Mouse (Mus musculus) brown adipose tissue, adult 24 weeks (tissue): ENCODE data around the gene Xaf1. TPM values are rescaled to one million over a fixed set of nuclear protein-coding genes. Genes with fewer than 3 reads are reported as not detected.

ENCODE experiments used
- H3K27ac ChIP-seq: fragments of 200-500 bp; replicated peaks from 2 replicates; pipeline ENCODE4 v1.5.1; 2012; ENCODE audit warnings: low read depth, mild to moderate bottlenecking, low read length
- H3K4me1 ChIP-seq: fragments of 200-500 bp; 2 replicates; pipeline ENCODE4 v1.6.1; 2012; ENCODE audit warnings: low read length, mixed read lengths; ENCODE audit not compliant: control insufficient read depth, insufficient read depth, insufficient read length
- H3K4me3 ChIP-seq: fragments of 200-500 bp; 2 replicates; pipeline ENCODE4 v1.5.1; 2012; ENCODE audit warnings: low read depth, mild to moderate bottlenecking, low read length, moderate library complexity; ENCODE audit not compliant: insufficient read depth
- polyA plus RNA-seq: library from polyadenylated mRNA; stranded (reverse); fragments of >200 nt; gene quantifications from 2 replicates; pipeline ENCODE4 v1.2.4, GENCODE M21; 2012; ENCODE audit not compliant: missing spikeins, insufficient read depth, insufficient read length

The Xaf1 gene
- polyA plus RNA-seq, result 12.7 and 17.7 TPM in 2 replicates

DNA sequence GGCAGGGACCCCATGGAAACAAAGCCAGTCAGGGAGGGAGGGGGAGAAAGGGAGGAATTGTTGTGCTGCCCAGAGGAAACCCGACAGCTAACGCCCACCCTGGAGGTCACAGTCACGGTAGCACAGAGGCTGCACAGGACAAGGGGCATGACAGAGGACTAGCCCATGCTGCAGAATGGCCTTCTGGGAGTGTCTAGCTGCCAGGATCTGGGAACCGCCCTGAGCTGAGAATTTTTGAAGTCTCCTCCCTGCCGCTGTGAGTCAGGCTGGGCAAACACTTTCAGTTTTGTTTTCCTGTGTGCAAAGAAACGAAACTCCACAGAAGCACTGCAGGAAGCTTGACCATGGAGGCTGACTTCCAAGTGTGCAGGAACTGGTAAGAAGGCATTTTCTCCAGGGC lies at the start of gene Xaf1:
TSS of gene Xaf1 (plus strand) at position 296 of the 400 bp plus-strand sequence.
- H3K27ac ChIP-seq, result peak within 1 kb of the TSS; percentile 96
- peaks cover 6% of the 10 kb centered on the region for H3K4me1 ChIP-seq
- peak within 1 kb of the TSS; percentile 76 for H3K4me3 ChIP-seq

- no peak overlapping the region for H3K27ac ChIP-seq
- no peak overlapping the region for H3K4me3 ChIP-seq
- no peaks in the 10 kb centered on the region for H3K4me1 ChIP-seq
These were observed 45.8 kb upstream of the Xaf1 start for GRCm38 (mm10) chr11:72255629-72256028.

GRCm38 (mm10) chr11:72256441-72256840 lies 45.0 kb upstream of the Xaf1 start:
- Histone ChIP-seq H3K4me3 (no peak overlapping the region), H3K27ac (no peak overlapping the region)

DNA sequence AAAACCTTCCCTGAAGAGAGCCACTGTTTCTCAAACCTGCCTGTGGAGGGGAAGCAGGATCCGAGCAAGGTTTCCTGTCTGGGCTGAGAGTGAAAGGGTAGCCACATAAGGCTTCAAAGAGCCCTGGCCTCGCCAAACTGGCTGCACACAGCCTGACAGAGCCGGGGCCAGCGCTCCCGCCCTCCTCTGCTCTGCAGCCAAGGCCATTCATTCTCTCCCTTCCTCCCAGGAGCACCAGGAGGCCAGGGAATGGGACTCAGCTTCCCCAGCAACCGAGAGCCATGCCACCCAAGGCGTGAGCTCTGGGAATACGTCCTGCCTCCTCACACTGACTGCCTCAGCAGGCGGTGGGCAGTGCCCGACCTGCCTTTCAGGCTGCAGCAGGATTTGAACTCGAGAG lies 35.9 kb upstream of the Xaf1 start:
- Histone ChIP-seq H3K4me1 (peaks cover 2% of the 10 kb centered on the region; the same call in 1 of the 2 replicates), H3K4me3 (no peak overlapping the region), H3K27ac (no peak overlapping the region)

More at GRCm38 (mm10) chr11:72256441-72256840, 45.0 kb upstream of the Xaf1 start:
- H3K4me1 ChIP-seq, result no peaks in the 10 kb centered on the region

DNA sequence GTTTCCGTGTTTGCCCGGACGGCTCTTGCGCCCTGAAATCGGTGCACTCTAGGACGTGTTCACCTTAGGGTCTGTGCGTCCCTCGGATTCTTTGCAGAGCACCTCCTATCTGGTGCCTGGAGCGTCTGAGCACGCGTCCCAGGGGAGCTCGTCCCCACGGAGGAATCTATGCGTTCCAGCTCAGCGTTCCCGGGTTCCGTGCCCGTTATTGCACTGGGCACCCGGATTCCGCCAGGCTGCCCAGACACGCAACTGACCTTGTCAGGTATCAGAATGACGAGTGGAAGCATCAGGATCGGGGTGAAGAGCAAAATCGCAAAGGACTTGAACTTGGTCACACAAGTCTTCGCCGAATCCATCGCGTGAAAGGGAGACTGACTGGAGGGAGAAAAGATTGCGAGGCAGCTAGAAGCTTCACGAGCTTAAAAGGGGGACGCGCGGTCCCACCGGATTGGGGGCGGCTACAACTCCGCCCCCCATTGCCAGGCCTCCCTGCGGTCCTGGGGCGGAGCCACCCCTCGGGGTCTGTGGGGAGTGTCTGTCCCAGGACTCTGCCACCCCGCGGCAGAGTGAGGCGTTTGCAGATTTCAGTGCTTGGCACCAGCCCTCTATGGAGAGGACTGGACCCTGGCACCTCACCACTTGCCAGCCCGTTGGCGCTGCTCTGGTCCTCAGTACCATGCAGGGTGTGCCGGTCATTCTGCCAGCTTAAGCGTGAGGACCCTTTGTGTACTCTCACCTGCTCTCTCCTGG lies 35.0 kb upstream of the Xaf1 start:
- H3K4me3 ChIP-seq, result peak overlapping the region; percentile 59
- H3K4me1 ChIP-seq, result peaks cover 2% of the 10 kb centered on the region; the same call in 1 of the 2 replicates
- H3K27ac ChIP-seq, result no peak overlapping the region

DNA sequence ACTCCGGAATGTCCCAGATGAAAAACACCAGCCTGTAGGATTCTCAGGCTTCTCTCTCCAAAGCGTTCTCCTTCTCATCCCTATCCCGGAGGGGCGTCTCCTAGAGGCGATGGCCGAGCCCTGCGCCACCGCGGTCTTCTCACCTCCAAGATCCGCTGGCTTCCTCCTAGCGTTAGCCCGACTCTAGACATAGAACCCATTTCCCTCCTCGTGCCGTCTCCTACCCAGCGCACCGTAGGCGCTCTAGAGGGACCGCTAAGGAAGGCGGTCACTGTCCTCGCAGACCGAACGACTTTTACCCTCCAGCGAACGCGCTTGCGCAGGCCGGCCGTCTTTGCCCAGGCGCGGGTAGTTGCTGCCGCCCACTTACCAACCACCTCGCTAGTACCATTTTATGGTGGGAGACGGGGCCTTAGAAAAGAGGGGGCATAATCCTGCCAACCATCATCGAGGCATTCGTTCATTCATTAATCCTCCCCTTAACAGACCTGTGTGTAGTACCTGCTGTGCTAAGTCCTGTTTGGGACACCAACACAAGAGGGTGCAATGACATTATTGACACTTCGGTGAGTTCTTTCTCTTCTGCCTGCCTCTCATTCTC lies 34.4 kb upstream of the Xaf1 start, which contains the start of gene Slc13a5:
TSS of gene Slc13a5 (minus strand) at position 263 of the 601 bp plus-strand sequence.
- Histone ChIP-seq H3K27ac (no peak within 1 kb of the TSS), H3K4me1 (peaks cover 2% of the 10 kb centered on the region; the same call in 1 of the 2 replicates), H3K4me3 (peak within 1 kb of the TSS; percentile 59)

- Histone ChIP-seq H3K4me3 (no peak overlapping the region), H3K4me1 (no peaks in the 10 kb centered on the region), H3K27ac (no peak overlapping the region)
These were observed 29.7 kb upstream of the Xaf1 start for GRCm38 (mm10) chr11:72271761-72272160.

DNA sequence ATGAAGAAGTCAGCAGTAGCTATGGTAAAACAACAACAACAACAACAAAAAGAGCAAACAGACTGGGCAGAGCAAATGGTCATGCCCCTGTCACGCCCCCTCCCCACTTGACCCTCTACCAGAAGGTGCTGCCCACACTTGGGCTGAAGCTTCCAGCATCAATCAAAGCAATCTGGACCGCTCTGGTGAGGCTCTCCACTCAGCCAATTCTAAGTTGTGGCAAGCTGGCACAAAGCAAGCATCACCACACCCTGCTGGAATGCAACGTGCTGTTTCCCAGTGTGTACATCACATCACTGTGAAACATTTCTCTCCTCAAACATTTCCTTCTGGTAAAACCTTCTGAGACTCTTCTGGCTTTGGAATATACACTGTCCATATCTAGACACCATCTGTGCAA lies 28.1 kb upstream of the Xaf1 start:
- Histone ChIP-seq H3K4me3 (no peak overlapping the region), H3K4me1 (no peaks in the 10 kb centered on the region), H3K27ac (no peak overlapping the region)

DNA sequence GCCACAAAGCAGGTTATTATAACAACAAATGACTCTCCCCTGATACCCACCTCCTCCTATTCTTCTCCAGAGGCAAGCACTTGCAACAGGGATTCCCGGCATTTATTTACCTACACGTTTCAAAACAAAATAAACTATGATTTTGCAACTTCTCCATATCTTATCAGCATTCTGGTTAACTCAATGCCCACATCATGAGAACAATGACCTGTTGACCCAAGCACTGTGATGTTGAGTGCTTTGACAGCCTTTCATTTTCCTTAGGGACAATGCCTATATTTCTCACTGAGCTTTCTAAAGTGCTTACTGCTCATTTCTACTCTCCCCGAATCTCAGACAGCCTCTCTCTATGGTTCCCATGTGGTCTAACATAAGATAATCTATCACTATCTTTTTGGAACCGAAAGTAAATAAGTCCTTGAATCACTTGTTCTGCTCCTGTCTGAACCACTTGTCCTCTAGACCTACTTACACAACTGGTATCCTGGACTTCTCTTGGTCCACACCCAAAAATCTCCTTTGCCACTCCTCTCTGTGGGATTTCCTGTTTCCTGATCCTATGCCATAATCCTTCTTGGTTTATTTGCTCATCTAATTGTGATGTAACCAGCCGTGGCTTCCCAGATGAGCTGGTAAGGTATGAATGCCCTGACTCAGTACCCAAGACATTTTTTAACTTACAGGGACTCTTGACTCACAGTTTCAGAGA lies 20.1 kb upstream of the Xaf1 start:
- H3K27ac ChIP-seq, result no peak overlapping the region
- H3K4me3 ChIP-seq, result no peak overlapping the region
- H3K4me1 ChIP-seq, result no peaks in the 10 kb centered on the region

DNA sequence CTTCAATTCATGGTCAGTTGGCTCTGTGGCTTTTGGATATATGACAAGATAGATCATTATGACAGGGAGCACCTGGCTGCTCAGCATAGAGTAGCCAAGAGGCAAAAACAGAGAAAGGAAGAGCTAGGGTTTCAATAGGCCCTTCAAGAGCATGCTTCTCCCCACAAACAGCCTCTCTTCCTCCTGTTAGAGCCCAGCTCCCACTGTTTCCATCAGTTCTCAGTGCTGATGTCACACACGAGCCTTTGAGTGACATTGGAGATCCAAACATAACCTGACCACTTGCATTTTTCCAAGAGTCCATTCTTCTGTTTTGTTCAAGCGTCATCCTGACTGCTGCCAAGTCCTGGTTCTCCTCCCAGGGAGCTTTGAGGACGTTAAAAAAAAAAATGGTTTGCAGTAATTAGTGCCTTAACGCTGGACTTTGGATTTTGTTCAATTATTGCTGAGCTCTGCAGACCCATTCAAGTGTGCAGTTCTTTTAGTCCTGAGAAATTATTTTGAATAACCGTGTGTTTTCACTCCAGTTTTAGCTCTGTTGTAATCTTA lies 19.5 kb upstream of the Xaf1 start:
- Histone ChIP-seq H3K4me3 (no peak overlapping the region), H3K4me1 (no peaks in the 10 kb centered on the region), H3K27ac (no peak overlapping the region)

GRCm38 (mm10) chr11:72283486-72284224 lies 17.8 kb upstream of the Xaf1 start:
- Histone ChIP-seq H3K4me3 (no peak overlapping the region), H3K27ac (no peak overlapping the region), H3K4me1 (no peaks in the 10 kb centered on the region)

- Histone ChIP-seq H3K27ac (no peak overlapping the region), H3K4me1 (no peaks in the 10 kb centered on the region), H3K4me3 (no peak overlapping the region)
These were observed 16.8 kb upstream of the Xaf1 start for GRCm38 (mm10) chr11:72284532-72285182.

GRCm38 (mm10) chr11:72285971-72286480 lies 15.4 kb upstream of the Xaf1 start:
- no peak overlapping the region for H3K27ac ChIP-seq

DNA sequence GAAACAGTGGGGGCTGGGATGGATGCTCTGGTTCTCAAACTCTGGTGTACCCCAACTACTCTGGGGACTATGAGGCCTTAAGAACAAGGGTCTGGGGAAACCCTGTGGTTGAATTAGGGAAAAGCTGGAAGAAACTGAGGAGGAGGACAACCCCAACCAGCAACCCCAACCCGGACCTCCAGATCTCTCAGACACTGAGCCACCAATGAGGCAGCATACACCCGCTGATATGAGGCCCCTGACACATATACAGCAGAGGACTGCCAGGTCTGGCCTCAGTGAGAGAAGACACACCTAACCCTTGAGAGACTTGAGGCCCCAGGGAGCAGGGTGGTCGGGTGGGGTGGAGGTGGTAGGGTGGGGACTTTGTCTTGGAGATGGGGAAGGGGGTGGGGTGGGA lies 14.8 kb upstream of the Xaf1 start:
- H3K4me1 ChIP-seq, result no peaks in the 10 kb centered on the region
- H3K27ac ChIP-seq, result no peak overlapping the region
- no peak overlapping the region for H3K4me3 ChIP-seq

More at GRCm38 (mm10) chr11:72285971-72286480, 15.4 kb upstream of the Xaf1 start:
- Histone ChIP-seq H3K4me1 (no peaks in the 10 kb centered on the region), H3K4me3 (no peak overlapping the region)
